Mouse (Mus musculus) testis, adult 2 months (tissue): ENCODE measurements around the gene Mul1.

Experiments
- CTCF ChIP-seq: fragments of 200-500 bp; IDR thresholded peaks from 2 replicates; pipeline ENCODE4 v1.5.1; 2012; ENCODE audit warnings: low read depth, mild to moderate bottlenecking, inconsistent platforms, low read length, moderate library complexity; ENCODE audit not compliant: control insufficient read depth, insufficient read depth, insufficient replicate concordance
- POLR2A ChIP-seq: fragments of 200-500 bp; IDR thresholded peaks from 2 replicates; pipeline ENCODE4 v1.6.1; 2012; ENCODE audit warnings: low read depth, mild to moderate bottlenecking, inconsistent platforms, low read length, moderate library complexity; ENCODE audit not compliant: control insufficient read depth

- no peak for TF ChIP-seq CTCF
- TF ChIP-seq POLR2A, result no peak
Observed at GRCm38 (mm10) chr4:138449636-138450314, 15.3 kb downstream of the Mul1 start.
